Mouse (Mus musculus) forebrain, embryonic 15.5 days (tissue): ENCODE results near the gene Prlh. TPM values are rescaled to one million over a fixed set of nuclear protein-coding genes. Genes with fewer than 3 reads are reported as not detected.
A peak's percentile ranks its signal among the peaks of the same experiment; 100 is the strongest.

Source experiments
- ATAC-seq: fragments of 200-750 bp; cut with Nextera tagmentation; replicated peaks from 2 replicates; pipeline ENCODE4 v1.8.0; 2017; ENCODE audit warnings: mild to moderate bottlenecking, moderate TSS enrichment, moderate library complexity
- H3K27ac ChIP-seq: fragments of 300-500 bp; sonication (generic); replicated peaks from 2 replicates; pipeline ENCODE4 v1.5.1; 2015; ENCODE audit warnings: mild to moderate bottlenecking, inconsistent platforms
- H3K27me3 ChIP-seq: fragments of 300-500 bp; sonication (generic); 2 replicates; pipeline ENCODE4 v1.6.1; 2015; ENCODE audit warnings: inconsistent platforms
- H3K36me3 ChIP-seq: fragments of 300-500 bp; sonication (generic); 2 replicates; pipeline ENCODE4 v1.6.1; 2015; ENCODE audit warnings: mild to moderate bottlenecking, inconsistent platforms
- H3K4me1 ChIP-seq: fragments of 300-500 bp; sonication (generic); 2 replicates; pipeline ENCODE4 v1.6.1; 2015; ENCODE audit warnings: inconsistent platforms
- H3K4me2 ChIP-seq: fragments of 300-500 bp; sonication (generic); replicated peaks from 2 replicates; pipeline ENCODE4 v1.6.1; 2015; ENCODE audit warnings: mild to moderate bottlenecking, inconsistent platforms
- H3K4me3 ChIP-seq: fragments of 300-500 bp; sonication (generic); 2 replicates; pipeline ENCODE4 v1.5.1; 2015; ENCODE audit warnings: mild to moderate bottlenecking, inconsistent platforms
- H3K9ac ChIP-seq: fragments of 300-500 bp; sonication (generic); replicated peaks from 2 replicates; pipeline ENCODE4 v1.6.1; 2015; ENCODE audit warnings: mild to moderate bottlenecking, inconsistent platforms
- H3K9me3 ChIP-seq: fragments of 300-500 bp; sonication (generic); 2 replicates; pipeline ENCODE4 v1.6.1; 2016; ENCODE audit warnings: inconsistent platforms
- WGBS: fragments of 180-500 bp; shearing (Covaris S2); methylation state at CpG from one replicate; pipeline ENCODE4 v1.1.7; 2015; ENCODE audit warnings: mixed read lengths; 5-methylcytosine and 5-hydroxymethylcytosine counted together
- polyA plus RNA-seq: library from polyadenylated mRNA; unstranded; fragments of >200 nt; fragmentation: Nextera tagmentation; extraction: Ambion mirVana; gene quantifications from 2 replicates; pipeline ENCODE4 v1.2.1, GENCODE M21; 2015

The Prlh gene
- not detected in 2 replicates for polyA plus RNA-seq

- ATAC-seq: no peak
- Histone ChIP-seq H3K9me3 (no peaks in the 10 kb centered on the region), H3K4me3 (no peak within 1 kb of the TSS), H3K9ac (no peak within 1 kb of the TSS), H3K27me3 (no peaks in the 10 kb centered on the region), H3K4me2 (no peak within 1 kb of the TSS), H3K27ac (no peak within 1 kb of the TSS), H3K36me3 (no peaks in the 10 kb centered on the region), H3K4me1 (peaks cover 6% of the 10 kb centered on the region; the same call in 1 of the 2 replicates)
- WGBS: 92% methylated on average over 8 of the region's 8 CpGs
These were observed at the start of gene Prlh for GRCm38 (mm10) chr1:90952808-90953207. TSS of gene Prlh (plus strand) at chr1:90953108.

- no peaks in the 10 kb centered on the region for H3K27me3 ChIP-seq
- no peak overlapping the region for H3K4me3 ChIP-seq
- no peaks in the 10 kb centered on the region for H3K9me3 ChIP-seq
- ATAC-seq: no peak
- no peak overlapping the region for H3K9ac ChIP-seq
- H3K27ac ChIP-seq: no peak overlapping the region
- no peak overlapping the region for H3K4me2 ChIP-seq
- no peaks in the 10 kb centered on the region for H3K4me1 ChIP-seq
- H3K36me3 ChIP-seq: no peaks in the 10 kb centered on the region
- 59% methylated on average over 3 of the region's 3 CpGs for WGBS
These were observed 49.5 kb upstream of the Prlh start for GRCm38 (mm10) chr1:90903211-90903945.

GRCm38 (mm10) chr1:90903971-90904458, 48.9 kb upstream of the Prlh start:
- H3K4me1 ChIP-seq: no peaks in the 10 kb centered on the region
- ATAC-seq: no peak
- no peaks in the 10 kb centered on the region for H3K9me3 ChIP-seq
- 68% methylated on average over 8 of the region's 8 CpGs for WGBS
- no peak overlapping the region for H3K9ac ChIP-seq
- H3K27me3 ChIP-seq: no peaks in the 10 kb centered on the region
- H3K36me3 ChIP-seq: no peaks in the 10 kb centered on the region
- H3K4me3 ChIP-seq: no peak overlapping the region
- no peak overlapping the region for H3K27ac ChIP-seq
- H3K4me2 ChIP-seq: no peak overlapping the region

- Histone ChIP-seq H3K36me3 (no peaks in the 10 kb centered on the region), H3K27me3 (no peaks in the 10 kb centered on the region), H3K9me3 (no peaks in the 10 kb centered on the region), H3K4me2 (no peak overlapping the region), H3K4me3 (no peak overlapping the region), H3K4me1 (no peaks in the 10 kb centered on the region), H3K27ac (no peak overlapping the region), H3K9ac (no peak overlapping the region)
- no peak for ATAC-seq
- WGBS: 81% methylated on average over 7 of the region's 7 CpGs
These were observed 48.0 kb upstream of the Prlh start for GRCm38 (mm10) chr1:90904729-90905404.

- WGBS: 9% methylated on average over 2 of the region's 2 CpGs
- no peak for ATAC-seq
- Histone ChIP-seq H3K9ac (no peak overlapping the region), H3K27ac (no peak overlapping the region), H3K36me3 (no peaks in the 10 kb centered on the region), H3K9me3 (no peaks in the 10 kb centered on the region), H3K4me3 (no peak overlapping the region), H3K4me2 (no peak overlapping the region), H3K4me1 (no peaks in the 10 kb centered on the region), H3K27me3 (no peaks in the 10 kb centered on the region)
These were observed 46.6 kb upstream of the Prlh start for GRCm38 (mm10) chr1:90906357-90906756.

GRCm38 (mm10) chr1:90909161-90909560, 43.7 kb upstream of the Prlh start:
- no peaks in the 10 kb centered on the region for H3K27me3 ChIP-seq
- no peaks in the 10 kb centered on the region for H3K36me3 ChIP-seq
- no peak overlapping the region for H3K4me3 ChIP-seq
- no peak overlapping the region for H3K27ac ChIP-seq
- no peak for ATAC-seq
- H3K9ac ChIP-seq: no peak overlapping the region
- no peak overlapping the region for H3K4me2 ChIP-seq
- no peaks in the 10 kb centered on the region for H3K9me3 ChIP-seq
- no peaks in the 10 kb centered on the region for H3K4me1 ChIP-seq

- ATAC-seq: no peak
- Histone ChIP-seq H3K27ac (no peak overlapping the region), H3K36me3 (no peaks in the 10 kb centered on the region), H3K9ac (no peak overlapping the region), H3K4me3 (no peak overlapping the region), H3K4me1 (no peaks in the 10 kb centered on the region), H3K9me3 (no peaks in the 10 kb centered on the region), H3K4me2 (no peak overlapping the region), H3K27me3 (no peaks in the 10 kb centered on the region)
- 38% methylated on average over 17 of the region's 17 CpGs for WGBS
These were observed 43.2 kb upstream of the Prlh start for GRCm38 (mm10) chr1:90909631-90910152.

- H3K4me2 ChIP-seq: no peak overlapping the region
- H3K27ac ChIP-seq: no peak overlapping the region
- H3K4me1 ChIP-seq: peaks cover 6% of the 10 kb centered on the region
- WGBS: 72% methylated on average over 6 of the region's 6 CpGs
- no peak overlapping the region for H3K4me3 ChIP-seq
- 0 out of 2 replicates have a peak, but pooled peaks cover 2% of the 10 kb centered on the region for H3K27me3 ChIP-seq
- no peak overlapping the region for H3K9ac ChIP-seq
- ATAC-seq: no peak
- H3K9me3 ChIP-seq: no peaks in the 10 kb centered on the region
- H3K36me3 ChIP-seq: no peaks in the 10 kb centered on the region
These were observed 39.7 kb upstream of the Prlh start for GRCm38 (mm10) chr1:90913231-90913630.

- Histone ChIP-seq H3K9ac (no peak within 1 kb of the TSS), H3K9me3 (no peaks in the 10 kb centered on the region), H3K27ac (no peak within 1 kb of the TSS), H3K27me3 (0 out of 2 replicates have a peak, but pooled peaks cover 2% of the 10 kb centered on the region), H3K4me1 (peaks cover 6% of the 10 kb centered on the region), H3K36me3 (no peaks in the 10 kb centered on the region), H3K4me2 (peak within 1 kb of the TSS; percentile 34), H3K4me3 (no peak within 1 kb of the TSS)
- 4% methylated on average over 18 of the region's 18 CpGs for WGBS
- no peak for ATAC-seq
These were observed 37.8 kb upstream of the Prlh start, which contains the start of gene Mlph for GRCm38 (mm10) chr1:90914948-90915569. TSS of gene Mlph (plus strand) at chr1:90915085.

GRCm38 (mm10) chr1:90917509-90917908, 35.4 kb upstream of the Prlh start:
- H3K27me3 ChIP-seq: 0 out of 2 replicates have a peak, but pooled peaks cover 2% of the 10 kb centered on the region
- peaks cover 6% of the 10 kb centered on the region for H3K4me1 ChIP-seq
- H3K36me3 ChIP-seq: no peaks in the 10 kb centered on the region
- no peak overlapping the region for H3K27ac ChIP-seq
- H3K4me2 ChIP-seq: no peak overlapping the region
- no peak overlapping the region for H3K4me3 ChIP-seq
- H3K9me3 ChIP-seq: no peaks in the 10 kb centered on the region
- no peak overlapping the region for H3K9ac ChIP-seq
- no peak for ATAC-seq
- 62% methylated on average over 6 of the region's 6 CpGs for WGBS

GRCm38 (mm10) chr1:90921687-90922086, 31.2 kb upstream of the Prlh start:
- Histone ChIP-seq H3K4me1 (no peaks in the 10 kb centered on the region), H3K27me3 (0 out of 2 replicates have a peak, but pooled peaks cover 2% of the 10 kb centered on the region), H3K36me3 (no peaks in the 10 kb centered on the region), H3K4me2 (no peak overlapping the region), H3K9me3 (no peaks in the 10 kb centered on the region), H3K9ac (no peak overlapping the region), H3K27ac (no peak overlapping the region), H3K4me3 (no peak overlapping the region)
- WGBS: 86% methylated on average over 9 of the region's 9 CpGs
- no peak for ATAC-seq

- Histone ChIP-seq H3K9me3 (no peaks in the 10 kb centered on the region), H3K4me2 (no peak overlapping the region), H3K4me1 (peaks cover 11% of the 10 kb centered on the region), H3K9ac (no peak overlapping the region), H3K27me3 (peaks cover 8% of the 10 kb centered on the region; the same call in 1 of the 2 replicates), H3K4me3 (no peak overlapping the region), H3K36me3 (no peaks in the 10 kb centered on the region), H3K27ac (no peak overlapping the region)
- WGBS: 75% methylated on average over 4 of the region's 4 CpGs
- ATAC-seq: no peak
These were observed 26.9 kb upstream of the Prlh start for GRCm38 (mm10) chr1:90926030-90926429.
